Mouse (Mus musculus): ENCODE results near the gene Toe1.
A peak's percentile ranks its signal among the peaks of the same experiment; 100 is the strongest.
"Not testable (repeated sequence)": the region's sequence is repeated elsewhere in the genome, so short reads cannot be mapped to it uniquely, and the experiment has no call there.

Toe1 gene

GRCm38 (mm10) chr4:116807197-116808129 lies at the start of gene Toe1, which contains the start of gene Mutyh:
Toe1 (minus strand) TSS chr4:116807640.
Mutyh (plus strand) TSS chr4:116807723.
- DNase-seq (ENCODE audit: low spot score in 2 of 2), result peak; percentile 92 to 93

- DNase-seq (ENCODE audit: low spot score in 2 of 2), result no peak
Observed at GRCm38 (mm10) chr4:116857203-116857602, 49.8 kb upstream of the Toe1 start.

DNA sequence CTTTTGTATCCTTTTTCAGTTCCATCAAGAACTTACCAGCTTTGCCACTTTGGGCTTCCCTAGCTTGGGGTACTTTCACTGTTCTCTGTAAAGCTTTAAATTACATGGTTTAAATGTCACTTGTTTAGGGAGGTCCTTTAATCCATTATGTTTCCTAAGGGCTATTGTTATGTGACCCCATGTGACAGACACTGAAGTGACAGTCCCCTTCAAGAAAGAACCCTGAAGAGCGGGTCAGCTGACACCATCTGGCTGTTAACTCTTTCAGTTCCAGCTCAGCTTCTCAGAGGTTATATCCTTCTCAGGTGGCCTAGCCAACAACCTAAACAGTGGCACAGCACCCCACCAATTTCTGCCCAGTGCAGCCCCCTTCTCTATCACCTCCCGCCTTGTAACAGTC lies 46.8 kb upstream of the Toe1 start:
- no peak for DNase-seq (ENCODE audit: low spot score in 2 of 2)

DNA sequence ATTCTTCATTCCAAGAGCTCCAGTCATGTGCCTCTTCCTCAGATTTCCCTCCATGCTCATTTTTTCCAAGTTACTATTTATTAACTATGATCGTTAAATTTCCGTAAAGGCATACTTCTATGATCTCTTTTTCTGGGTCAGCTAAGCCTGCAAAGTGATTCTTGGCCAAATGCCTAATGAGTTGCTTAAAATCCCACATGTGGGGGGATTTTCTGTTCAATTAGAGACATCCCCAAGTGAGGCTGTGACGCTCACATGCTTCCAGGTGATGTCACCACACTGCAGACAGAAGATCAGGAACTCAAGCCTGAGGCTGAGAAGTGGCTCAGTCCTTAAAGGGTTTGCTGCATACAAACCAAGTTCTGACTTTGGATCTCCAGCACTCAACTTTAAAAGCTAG lies 42.5 kb upstream of the Toe1 start:
- DNase-seq (ENCODE audit: low spot score in 2 of 2), result no peak

DNA sequence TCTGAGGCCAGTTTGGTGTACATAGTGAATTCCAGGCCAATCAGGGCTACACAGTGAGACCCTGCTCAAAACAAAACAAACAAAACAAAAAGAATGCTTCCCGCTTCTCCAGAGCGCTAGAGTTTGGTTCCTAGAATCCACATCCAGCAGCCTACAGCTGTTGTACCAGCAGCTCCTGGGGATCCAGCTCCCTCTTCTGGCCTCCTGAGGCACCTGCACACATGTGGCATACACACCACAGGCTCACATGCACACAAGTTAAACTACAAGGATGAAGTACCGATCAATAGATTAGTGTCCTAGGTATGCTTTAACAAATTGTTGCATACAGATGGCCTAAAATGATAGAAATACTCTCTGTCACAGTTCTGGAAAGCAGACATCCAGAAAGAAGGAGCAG lies 36.9 kb upstream of the Toe1 start:
- no peak for DNase-seq (ENCODE audit: low spot score in 2 of 2)

DNA sequence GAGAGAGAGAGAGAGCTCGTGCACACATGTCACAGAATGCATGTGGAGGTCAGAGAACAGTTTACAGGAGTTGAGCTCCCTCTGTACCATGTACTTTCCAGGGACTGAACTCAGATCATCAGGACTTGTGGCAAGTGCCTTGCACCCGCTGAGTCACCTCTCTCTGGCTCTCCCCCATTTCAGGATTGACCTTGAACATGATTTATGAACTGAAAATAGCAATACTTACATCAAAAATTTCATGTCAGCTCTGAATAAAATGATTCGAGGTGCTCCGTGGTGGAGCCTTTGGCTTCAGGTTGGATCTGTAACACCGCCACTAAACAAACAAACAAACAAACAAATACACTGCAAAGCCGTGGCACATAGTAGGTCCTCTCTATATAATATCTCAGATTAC lies 33.4 kb upstream of the Toe1 start:
- DNase-seq (ENCODE audit: low spot score in 2 of 2), result no peak

DNA sequence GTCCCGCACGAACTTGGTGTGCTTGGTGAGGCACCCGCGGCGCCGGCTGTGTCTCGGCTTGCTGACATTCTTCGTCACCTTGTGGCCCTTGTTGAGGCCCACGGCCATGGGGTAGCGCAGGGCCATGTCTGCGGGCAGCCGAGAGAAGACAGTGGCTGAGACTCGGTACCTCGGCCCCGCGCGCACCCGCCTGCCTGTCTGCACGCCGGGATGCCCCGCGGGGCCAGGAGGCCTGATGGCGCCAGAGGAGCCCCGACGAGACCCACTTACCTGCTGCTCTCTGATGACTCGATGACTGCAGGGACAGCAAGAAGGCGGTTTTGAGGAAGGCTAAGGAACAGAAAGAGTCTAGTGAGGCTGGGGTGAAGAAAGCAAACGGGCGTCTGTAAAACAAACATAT lies 32.7 kb upstream of the Toe1 start:
- DNase-seq (ENCODE audit: low spot score in 2 of 2), result not testable (repeated sequence)

- no peak for DNase-seq (ENCODE audit: low spot score in 2 of 2)
Observed at GRCm38 (mm10) chr4:116838999-116839398, 31.6 kb upstream of the Toe1 start.

- no peak for DNase-seq (ENCODE audit: low spot score in 2 of 2)
Observed at GRCm38 (mm10) chr4:116830070-116830368, 22.6 kb upstream of the Toe1 start.

- DNase-seq (ENCODE audit: low spot score in 2 of 2), result no peak
Observed at GRCm38 (mm10) chr4:116829364-116830069, 22.1 kb upstream of the Toe1 start.

GRCm38 (mm10) chr4:116827819-116828218 lies 20.4 kb upstream of the Toe1 start:
- DNase-seq (ENCODE audit: low spot score in 2 of 2), result no peak

DNA sequence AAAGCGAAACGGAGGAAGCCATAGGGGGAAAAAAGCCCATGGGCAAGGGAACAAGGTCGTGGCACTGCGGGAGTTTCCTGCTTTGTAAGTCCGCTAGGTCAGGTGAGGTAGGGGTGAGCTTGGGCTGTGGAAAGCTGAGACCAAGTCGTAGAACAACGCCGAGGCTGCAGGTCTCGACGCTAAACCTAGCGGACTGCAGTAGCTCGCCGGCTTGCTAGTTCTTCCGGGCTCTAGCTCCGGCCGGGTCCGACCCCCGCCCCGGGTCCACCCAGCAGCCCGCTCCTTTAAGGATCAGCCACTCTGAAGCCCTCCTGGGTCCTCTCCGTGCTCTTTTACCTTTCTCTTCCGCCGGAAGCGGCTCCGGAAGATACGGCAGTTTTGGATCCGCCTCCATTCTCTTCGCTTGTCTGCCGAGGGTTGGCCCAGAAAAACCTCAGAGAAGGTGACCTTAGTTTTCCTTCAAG lies 17.1 kb upstream of the Toe1 start:
- DNase-seq (ENCODE audit: low spot score in 2 of 2), result peak in 1 of 2 experiments; percentile 62

DNA sequence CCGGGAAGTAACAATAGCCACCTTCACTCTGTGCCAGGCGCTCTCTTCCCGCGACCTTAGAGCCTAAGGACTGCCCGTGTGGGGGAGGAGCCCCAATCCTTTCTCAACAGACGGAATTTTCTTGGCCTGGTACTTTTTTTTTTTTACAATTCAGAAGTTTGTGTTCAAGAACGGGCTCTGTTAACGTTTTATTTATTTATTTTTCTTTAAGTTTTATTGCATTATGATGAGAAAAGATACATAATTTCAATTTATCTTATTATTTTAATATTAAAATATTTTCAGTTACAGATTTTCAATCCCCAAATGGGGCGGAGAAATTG lies 14.2 kb upstream of the Toe1 start, which contains the start of gene Hpdl:
TSS of gene Hpdl (minus strand) at position 14 of the 323 bp plus-strand sequence.
- no peak for DNase-seq (ENCODE audit: low spot score in 2 of 2)

GRCm38 (mm10) chr4:116820902-116821693 lies 13.7 kb upstream of the Toe1 start:
- DNase-seq (ENCODE audit: low spot score in 2 of 2), result peak in 1 of 2 experiments; percentile 31

- no peak for DNase-seq (ENCODE audit: low spot score in 2 of 2)
Observed at GRCm38 (mm10) chr4:116819968-116820901, 12.8 kb upstream of the Toe1 start.

GRCm38 (mm10) chr4:116817486-116817885 lies 10.0 kb upstream of the Toe1 start:
- DNase-seq (ENCODE audit: low spot score in 2 of 2), result no peak

GRCm38 (mm10) chr4:116815276-116815675 lies 7.8 kb upstream of the Toe1 start:
- DNase-seq (ENCODE audit: low spot score in 2 of 2), result no peak

- DNase-seq (ENCODE audit: low spot score in 2 of 2), result no peak
Observed at GRCm38 (mm10) chr4:116811012-116811411, 3.6 kb upstream of the Toe1 start.

- no peak for DNase-seq (ENCODE audit: low spot score in 2 of 2)
Observed at GRCm38 (mm10) chr4:116799901-116800300, 7.5 kb downstream of the Toe1 start.

- no peak for DNase-seq (ENCODE audit: low spot score in 2 of 2)
Observed at GRCm38 (mm10) chr4:116796442-116797110, 10.9 kb downstream of the Toe1 start.
